Comparison of ENCODE assay signal across 9 mouse cellular contexts in genomic region chr13:21810073-21810472, GRCm38 (mm10). TPM values are rescaled to one million over a fixed set of nuclear protein-coding genes. Genes with fewer than 3 reads are reported as not detected.
DNase-seq lines count a peak whose midpoint lies in the region; ATAC-seq lines count a peak whose summit lies in the region.
"Not testable (repeated sequence)": the region's sequence is repeated elsewhere in the genome, so short reads cannot be mapped to it uniquely, and the experiment has no call there.
"Had no signal": no experiment of that assay in that cellular context is flagged by ENCODE, and none has a peak within 500 bp of the region (broad histone marks: within the 10 kb centered on the region; RNA-seq: fewer than 3 reads in every experiment).

TSS of gene Hist1h2bq (minus strand) at chr13:21810197.
TSS of gene Hist1h2ao (plus strand) at chr13:21810465.

- WGBS in hindbrain, embryonic 15.5 days: no CpG with 5 or more reads among the region's 23 CpGs
- WGBS in liver, embryonic 11.5 days: no CpG with 5 or more reads among the region's 23 CpGs
- no CpG with 5 or more reads among the region's 23 CpGs for WGBS in midbrain, embryonic 11.5 days
- WGBS in stomach, embryonic 14.5 days: no CpG with 5 or more reads among the region's 23 CpGs

- not testable (repeated sequence) for H3K4me2 ChIP-seq in hindbrain, embryonic 15.5 days; liver, embryonic 11.5 days; midbrain, embryonic 11.5 days; stomach, embryonic 14.5 days (replicated peaks; ENCODE audit: low read depth, low read length)

- ATAC-seq in granulocyte monocyte progenitor cell, adult 5-6 weeks (replicated peaks; ENCODE audit: poor library complexity, severe bottlenecking): peak; percentile 71
- peak; percentile 99 for ATAC-seq in hindbrain, embryonic 15.5 days (ENCODE audit: low FRiP score, low read depth)
- peak; percentile 87 for ATAC-seq in liver, embryonic 11.5 days (replicated peaks; ENCODE audit: low FRiP score)
- ATAC-seq in midbrain, embryonic 11.5 days (ENCODE audit: low FRiP score): peak; percentile 97
- ATAC-seq in stomach, embryonic 14.5 days (ENCODE audit: insufficient number of reproducible peaks, insufficient read depth, low FRiP score, low read depth): peak; percentile 97

- not testable (repeated sequence) for H3K27me3 ChIP-seq in erythroblast, embryonic 14.5 days (ENCODE audit: control insufficient read depth); hindbrain, embryonic 15.5 days; liver, embryonic 11.5 days (replicated peaks; ENCODE audit: control insufficient read depth, insufficient read depth, low read length); midbrain, embryonic 11.5 days (ENCODE audit: control insufficient read depth, insufficient read depth, low read length); stomach, embryonic 14.5 days (ENCODE audit: control insufficient read depth, insufficient read depth, low read length)

- not testable (repeated sequence) for H3K36me3 ChIP-seq in erythroblast, embryonic 14.5 days (ENCODE audit: control insufficient read depth); hindbrain, embryonic 15.5 days; liver, embryonic 11.5 days (ENCODE audit: control insufficient read depth, insufficient read depth, low read length); midbrain, embryonic 11.5 days (ENCODE audit: control insufficient read depth, insufficient read depth, low read length); stomach, embryonic 14.5 days (ENCODE audit: control insufficient read depth, insufficient read depth, low read length)

- H3K27ac ChIP-seq in hindbrain, embryonic 15.5 days (replicated peaks); liver, embryonic 11.5 days (ENCODE audit: low read depth, low read length); midbrain, embryonic 11.5 days (ENCODE audit: low read depth, low read length); stomach, embryonic 14.5 days (ENCODE audit: low read length): not testable (repeated sequence)

- not testable (repeated sequence) for H3K9me3 ChIP-seq in erythroblast, embryonic 14.5 days (ENCODE audit: control insufficient read depth, low read length); hindbrain, embryonic 15.5 days; liver, embryonic 11.5 days (ENCODE audit: control insufficient read depth, low read length); midbrain, embryonic 11.5 days (ENCODE audit: control insufficient read depth, low read length); stomach, embryonic 14.5 days (ENCODE audit: control insufficient read depth, low read depth, low read length)

- not testable (repeated sequence) for H3K9ac ChIP-seq in hindbrain, embryonic 15.5 days; liver, embryonic 11.5 days (ENCODE audit: low read depth, low read length); midbrain, embryonic 11.5 days (ENCODE audit: low read length); stomach, embryonic 14.5 days (replicated peaks; ENCODE audit: low read depth, low read length)

- H3K4me3 ChIP-seq in erythroblast, embryonic 14.5 days (replicated peaks); hindbrain, embryonic 15.5 days; liver, embryonic 11.5 days (ENCODE audit: low read depth, low read length); midbrain, embryonic 11.5 days (ENCODE audit: low read depth, low read length); stomach, embryonic 14.5 days (ENCODE audit: low read depth, low read length): not testable (repeated sequence)

- not testable (repeated sequence) for H3K4me1 ChIP-seq in erythroblast, embryonic 14.5 days (ENCODE audit: control insufficient read depth); hindbrain, embryonic 15.5 days (replicated peaks); liver, embryonic 11.5 days (replicated peaks; ENCODE audit: control insufficient read depth, insufficient read depth, low read length); midbrain, embryonic 11.5 days (ENCODE audit: control insufficient read depth, insufficient read depth, low read length); stomach, embryonic 14.5 days (ENCODE audit: control insufficient read depth, insufficient read depth, low read length)

- DNase-seq in adrenal gland, adult 18-20 months (ENCODE audit: low spot score in 2 of 2); layer of hippocampus, adult 8-10 months (ENCODE audit: low spot score in 2 of 2); liver, embryonic 11.5 days (ENCODE audit: low spot score); midbrain, embryonic 11.5 days (ENCODE audit: low spot score, missing footprints): not testable (repeated sequence)

RNA-seq across cellular contexts. Expression of gene Hist1h2bq, which starts in this region (rescaled TPM):
- total RNA-seq in adrenal gland, adult 18-20 months (2021): 10 to 100 TPM; 45.1 to 68.5 TPM
- 12.6 and 20.2 TPM in 2 replicates for polyA plus RNA-seq in erythroblast, embryonic 14.5 days (2012)
- 261 and 279 TPM in 2 replicates for total RNA-seq in granulocyte monocyte progenitor cell, adult 5-6 weeks (2014; fragmentation: Nextera tagmentation)
- 496 and 652 TPM in 2 replicates for total RNA-seq in granulocyte monocyte progenitor cell, adult 5-6 weeks (2017)
- polyA plus RNA-seq in hindbrain, embryonic 15.5 days (2015; fragmentation: Nextera tagmentation; extraction: Ambion mirVana): 4.9 and 7.3 TPM in 2 replicates
- 10 to 100 TPM; 26.8 to 44.1 (median 30.6) TPM for total RNA-seq in layer of hippocampus, adult 8-10 months (2022)
- polyA plus RNA-seq in liver, embryonic 11.5 days (2014; fragmentation: Nextera tagmentation; extraction: Ambion mirVana): 12.7 and 19.5 TPM in 2 replicates
- polyA plus RNA-seq in midbrain, embryonic 11.5 days (2014; fragmentation: Nextera tagmentation; extraction: Ambion mirVana): 17.8 and 23.3 TPM in 2 replicates
- polyA plus RNA-seq in stomach, embryonic 14.5 days (2014; fragmentation: Nextera tagmentation; extraction: Ambion mirVana): 17.5 and 19.7 TPM in 2 replicates

RNA-seq across cellular contexts. Expression of gene Hist1h2ao, which starts in this region (rescaled TPM):
- total RNA-seq in adrenal gland, adult 18-20 months (2021): 10 to 100 TPM in 1 of 2 experiments, 1 to 10 TPM in 1; 3.6 to 44.2 TPM
- 4,119 and 4,310 TPM in 2 replicates for polyA plus RNA-seq in erythroblast, embryonic 14.5 days (2012)
- 54.5 TPM in 1 of 2 replicates, not detected in the other for total RNA-seq in granulocyte monocyte progenitor cell, adult 5-6 weeks (2014; fragmentation: Nextera tagmentation)
- total RNA-seq in granulocyte monocyte progenitor cell, adult 5-6 weeks (2017): 38.4 TPM in 1 of 2 replicates, not detected in the other
- not detected in 2 replicates for polyA plus RNA-seq in hindbrain, embryonic 15.5 days (2015; fragmentation: Nextera tagmentation; extraction: Ambion mirVana)
- 10 to 100 TPM in 3 of 4 experiments, 1 to 10 TPM in 1; 5.0 to 27.3 (median 17.8) TPM for total RNA-seq in layer of hippocampus, adult 8-10 months (2022)
- polyA plus RNA-seq in liver, embryonic 11.5 days (2014; fragmentation: Nextera tagmentation; extraction: Ambion mirVana): 2.2 TPM in 1 of 2 replicates, not detected in the other
- 1.7 TPM in 1 of 2 replicates, not detected in the other for polyA plus RNA-seq in midbrain, embryonic 11.5 days (2014; fragmentation: Nextera tagmentation; extraction: Ambion mirVana)
- not detected in 2 replicates for polyA plus RNA-seq in stomach, embryonic 14.5 days (2014; fragmentation: Nextera tagmentation; extraction: Ambion mirVana)
- polyA plus RNA-seq: embryonic facial prominence, embryonic 10.5 days had no signal

Comparison
In these comparisons a context has a peak if more than half of its experiments do, and no peak if none do; other contexts are left out.
1. RNA of gene Hist1h2ao (polyA plus RNA-seq): 4,119 to 4,310 TPM in erythroblast, embryonic 14.5 days; 2.2 TPM in liver, embryonic 11.5 days, 1.7 TPM in midbrain, embryonic 11.5 days, not detected in hindbrain, embryonic 15.5 days and not detected in stomach, embryonic 14.5 days; every median in the first group is over 1,000 times any median in the second.
2. Peak in every context shown above with its lines, with median percentiles within 50 percentile points of each other: ATAC-seq.